Mouse (Mus musculus): ENCODE data around the gene Ttll6. TPM values are rescaled to one million over a fixed set of nuclear protein-coding genes. Genes with fewer than 3 reads are reported as not detected.
A peak's percentile ranks its signal among the peaks of the same experiment; 100 is the strongest.

Ttll6 gene
- total RNA-seq, 1 experiment = 5.4 TPM

GRCm38 (mm10) chr11:96124052-96124914, 9.3 kb upstream of the Ttll6 start:
- Histone ChIP-seq H3K4me3 (ENCODE audit: insufficient read depth in 1 of 2, low read depth in 1 of 2, low read length in 2 of 2, poor library complexity in 1 of 2, severe bottlenecking in 1 of 2) (peak overlapping the region; percentile 52 to 67), H3K4me1 (ENCODE audit: control insufficient read depth in 2 of 2, insufficient read depth in 2 of 2, low read length in 2 of 2, poor library complexity in 1 of 2) (peaks cover 5 to 6% of the 10 kb centered on the region in 2 experiments; a peak in 3 of 4 replicates), H3K27ac (ENCODE audit: insufficient read depth, low read depth, low read length, poor library complexity, severe bottlenecking) (no peak overlapping the region), H3K9ac (ENCODE audit: insufficient read depth, low read depth, low read length, poor library complexity, severe bottlenecking) (peak overlapping the region; percentile 33), H3K9me3 (ENCODE audit: control insufficient read depth, insufficient read depth, low read depth, low read length) (no peaks in the 10 kb centered on the region), H3K36me3 (ENCODE audit: control insufficient read depth, insufficient read depth, low read length, poor library complexity, severe bottlenecking) (no peaks in the 10 kb centered on the region)
- DNase-seq (ENCODE audit: low read depth, low spot score) = no peak
- in situ Hi-C loops (cut with MboI; ENCODE audit: low sequenced_read_pairs in 2 of 2, unreplicated experiment in 2 of 2) = no loop called here
- TF ChIP-seq MAFK (IDR thresholded peaks at IDR 0.05; ENCODE audit: insufficient read depth, low read depth, low read length) (no peak), HCFC1 (IDR thresholded peaks at IDR 0.05; ENCODE audit: borderline replicate concordance, insufficient read depth, low read length) (no peak)

DNA sequence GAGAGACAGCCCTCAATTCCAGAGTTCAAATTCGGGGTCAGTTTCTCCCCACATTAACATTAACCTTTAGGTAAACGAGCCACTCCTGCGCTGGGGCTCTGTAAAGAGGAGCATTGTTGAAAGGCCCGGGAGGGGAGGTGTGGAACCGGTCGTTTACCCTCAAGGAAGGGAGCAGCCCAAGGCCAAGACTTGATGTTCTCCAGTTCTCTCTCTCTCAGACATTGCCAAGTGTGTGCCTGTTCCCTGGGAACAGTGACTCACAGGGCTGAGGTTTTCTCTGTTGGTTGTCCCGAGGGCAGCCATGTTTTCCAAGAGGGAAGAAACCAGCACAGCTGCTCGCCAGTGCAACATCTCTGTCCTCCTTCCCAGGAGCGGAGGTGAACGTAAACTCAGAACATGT, 3.0 kb upstream of the Ttll6 start:
- H3K4me3 ChIP-seq (ENCODE audit: insufficient read depth in 1 of 2, low read depth in 1 of 2, low read length in 2 of 2, poor library complexity in 1 of 2, severe bottlenecking in 1 of 2) = no peak overlapping the region
- DNase-seq (ENCODE audit: low read depth, low spot score) = no peak
- TF ChIP-seq HCFC1 (IDR thresholded peaks at IDR 0.05; ENCODE audit: borderline replicate concordance, insufficient read depth, low read length) = no peak
- 0 out of 2 replicates have a peak, but pooled peaks have one; percentile 31 for TF ChIP-seq ZNF384 (IDR thresholded peaks at IDR 0.05; ENCODE audit: low read depth, low read length)
- in situ Hi-C loops (cut with MboI; ENCODE audit: low sequenced_read_pairs in 2 of 2, unreplicated experiment in 2 of 2) = no loop called here
- no peak overlapping the region for H3K9ac ChIP-seq (ENCODE audit: insufficient read depth, low read depth, low read length, poor library complexity, severe bottlenecking)
- H3K36me3 ChIP-seq (ENCODE audit: control insufficient read depth, insufficient read depth, low read length, poor library complexity, severe bottlenecking) = no peaks in the 10 kb centered on the region
- H3K4me1 ChIP-seq (ENCODE audit: control insufficient read depth in 2 of 2, insufficient read depth in 2 of 2, low read length in 2 of 2, poor library complexity in 1 of 2) = peaks cover 9 to 11% of the 10 kb centered on the region in 2 experiments
- peak overlapping the region; percentile 85 for H3K27ac ChIP-seq (ENCODE audit: insufficient read depth, low read depth, low read length, poor library complexity, severe bottlenecking)
- no peaks in the 10 kb centered on the region for H3K9me3 ChIP-seq (ENCODE audit: control insufficient read depth, insufficient read depth, low read depth, low read length)

DNA sequence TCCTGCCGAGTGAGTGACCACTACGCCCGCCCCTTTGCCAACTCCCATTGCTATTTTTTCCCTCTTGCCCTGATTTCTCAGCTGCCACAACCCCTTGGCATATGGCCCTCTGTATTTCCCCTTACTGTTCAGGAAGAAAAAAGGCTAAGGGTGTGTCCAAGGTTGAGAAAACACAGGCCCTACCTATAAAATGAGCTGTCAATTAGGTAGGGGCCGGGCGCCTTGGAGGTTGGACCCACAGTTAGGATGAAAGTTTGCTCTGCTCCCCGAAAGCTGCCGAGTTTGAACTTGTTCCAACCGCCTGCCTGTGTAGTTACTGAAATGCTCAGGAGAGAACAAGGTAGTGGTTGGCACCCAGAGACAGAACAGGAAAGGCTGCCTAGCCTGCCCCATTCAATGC, 2.3 kb downstream of the Ttll6 start:
- in situ Hi-C loops (cut with MboI; ENCODE audit: low sequenced_read_pairs in 2 of 2, unreplicated experiment in 2 of 2) = no loop called here
- Histone ChIP-seq H3K9ac (ENCODE audit: insufficient read depth, low read depth, low read length, poor library complexity, severe bottlenecking) (no peak overlapping the region), H3K27ac (ENCODE audit: insufficient read depth, low read depth, low read length, poor library complexity, severe bottlenecking) (no peak overlapping the region), H3K4me1 (ENCODE audit: control insufficient read depth in 2 of 2, insufficient read depth in 2 of 2, low read length in 2 of 2, poor library complexity in 1 of 2) (peaks cover 3 to 18% of the 10 kb centered on the region in 2 experiments; a peak in 3 of 4 replicates), H3K4me3 (ENCODE audit: insufficient read depth in 1 of 2, low read depth in 1 of 2, low read length in 2 of 2, poor library complexity in 1 of 2, severe bottlenecking in 1 of 2) (no peak overlapping the region), H3K9me3 (ENCODE audit: control insufficient read depth, insufficient read depth, low read depth, low read length) (no peaks in the 10 kb centered on the region), H3K36me3 (ENCODE audit: control insufficient read depth, insufficient read depth, low read length, poor library complexity, severe bottlenecking) (no peaks in the 10 kb centered on the region)
- DNase-seq (ENCODE audit: low read depth, low spot score) = no peak
- TF ChIP-seq ZNF384 (IDR thresholded peaks at IDR 0.05; ENCODE audit: low read depth, low read length) (no peak), ZC3H11A (IDR thresholded peaks at IDR 0.05; ENCODE audit: borderline replicate concordance, low read depth, low read length) (no peak), CHD2 (IDR thresholded peaks at IDR 0.05; ENCODE audit: low read depth, low read length) (no peak), MAFK (IDR thresholded peaks at IDR 0.05; ENCODE audit: insufficient read depth, low read depth, low read length) (no peak), HCFC1 (IDR thresholded peaks at IDR 0.05; ENCODE audit: borderline replicate concordance, insufficient read depth, low read length) (no peak)

- no peaks in the 10 kb centered on the region for H3K36me3 ChIP-seq (ENCODE audit: control insufficient read depth, insufficient read depth, low read length, poor library complexity, severe bottlenecking)
- H3K27ac ChIP-seq (ENCODE audit: insufficient read depth, low read depth, low read length, poor library complexity, severe bottlenecking) = no peak overlapping the region
- H3K4me1 ChIP-seq (ENCODE audit: control insufficient read depth in 2 of 2, insufficient read depth in 2 of 2, low read length in 2 of 2, poor library complexity in 1 of 2) = peaks cover 0 to 27% of the 10 kb centered on the region in 2 experiments; a peak in 2 of 4 replicates
- no peak overlapping the region for H3K4me3 ChIP-seq (ENCODE audit: insufficient read depth in 1 of 2, low read depth in 1 of 2, low read length in 2 of 2, poor library complexity in 1 of 2, severe bottlenecking in 1 of 2)
- H3K9me3 ChIP-seq (ENCODE audit: control insufficient read depth, insufficient read depth, low read depth, low read length) = no peaks in the 10 kb centered on the region
- DNase-seq (ENCODE audit: low read depth, low spot score) = no peak
- no peak for TF ChIP-seq ZC3H11A (IDR thresholded peaks at IDR 0.05; ENCODE audit: borderline replicate concordance, low read depth, low read length)
- in situ Hi-C loops (cut with MboI; ENCODE audit: low sequenced_read_pairs in 2 of 2, unreplicated experiment in 2 of 2) = no loop called here
- no peak overlapping the region; the same call in 1 of the 2 replicates for H3K9ac ChIP-seq (ENCODE audit: insufficient read depth, low read depth, low read length, poor library complexity, severe bottlenecking)
Measured at GRCm38 (mm10) chr11:96140726-96141175, 7.2 kb downstream of the Ttll6 start.

GRCm38 (mm10) chr11:96143766-96144165, 10.2 kb downstream of the Ttll6 start:
- peaks cover 0 to 22% of the 10 kb centered on the region in 2 experiments; a peak in 2 of 4 replicates for H3K4me1 ChIP-seq (ENCODE audit: control insufficient read depth in 2 of 2, insufficient read depth in 2 of 2, low read length in 2 of 2, poor library complexity in 1 of 2)
- no peak for TF ChIP-seq ZNF384 (IDR thresholded peaks at IDR 0.05; ENCODE audit: low read depth, low read length)
- no peak overlapping the region for H3K9ac ChIP-seq (ENCODE audit: insufficient read depth, low read depth, low read length, poor library complexity, severe bottlenecking)
- no peak overlapping the region for H3K27ac ChIP-seq (ENCODE audit: insufficient read depth, low read depth, low read length, poor library complexity, severe bottlenecking)
- H3K4me3 ChIP-seq (ENCODE audit: insufficient read depth in 1 of 2, low read depth in 1 of 2, low read length in 2 of 2, poor library complexity in 1 of 2, severe bottlenecking in 1 of 2) = no peak overlapping the region
- in situ Hi-C loops (cut with MboI; ENCODE audit: low sequenced_read_pairs in 2 of 2, unreplicated experiment in 2 of 2) = no loop called here
- no peaks in the 10 kb centered on the region for H3K9me3 ChIP-seq (ENCODE audit: control insufficient read depth, insufficient read depth, low read depth, low read length)
- no peaks in the 10 kb centered on the region for H3K36me3 ChIP-seq (ENCODE audit: control insufficient read depth, insufficient read depth, low read length, poor library complexity, severe bottlenecking)
- DNase-seq (ENCODE audit: low read depth, low spot score) = no peak

Measured in ES-E14 (cell line).